Comparison of ENCODE assay signal across 16 mouse cellular contexts in the genomic region with DNA sequence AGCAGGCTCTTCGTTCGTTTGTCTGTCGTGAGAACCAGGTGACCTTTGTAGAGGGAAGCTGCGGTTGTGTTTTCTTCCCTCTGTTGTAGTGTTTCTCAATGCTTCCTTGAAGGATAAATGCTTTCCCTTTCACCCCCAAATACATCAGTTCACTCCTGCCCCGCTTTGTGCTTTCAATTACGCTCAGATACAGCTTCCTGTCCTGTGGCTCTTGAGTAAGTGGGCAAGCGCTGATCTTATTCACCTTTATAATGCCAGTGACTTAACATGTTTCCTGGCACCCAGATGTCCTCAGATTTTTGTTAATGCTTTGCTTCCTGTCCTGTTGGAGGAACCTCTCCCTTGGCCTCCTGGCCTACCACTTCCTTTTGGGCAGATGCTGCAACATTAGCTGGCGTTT. TPM values are rescaled to one million over a fixed set of nuclear protein-coding genes. Genes with fewer than 3 reads are reported as not detected.
DNase-seq lines count a peak whose midpoint lies in the region; ATAC-seq and TF ChIP-seq lines count a peak whose summit lies in the region.
"Had no signal": no experiment of that assay in that cellular context is flagged by ENCODE, and none has a peak within 500 bp of the region (broad histone marks: within the 10 kb centered on the region; RNA-seq: fewer than 3 reads in every experiment).

No protein-coding gene starts in this region.

- H3K9me3 ChIP-seq in lung, postnatal 0 days (ENCODE audit: low read length) = no peaks in the 10 kb centered on the region
- H3K9me3 ChIP-seq: forebrain, embryonic 15.5 days; lung, embryonic 15.5 days; midbrain, embryonic 10.5 days had no signal

- H3K4me1 ChIP-seq in lung, postnatal 0 days (ENCODE audit: insufficient read depth, low read depth, low read length) = peaks cover 3% of the 10 kb centered on the region

- peak; percentile 93 for DNase-seq in heart, adult 11 months
- DNase-seq in heart, postnatal 25 days (ENCODE audit: low spot score) = no peak
- peak; percentile 54 for DNase-seq in lung, postnatal 0 days (ENCODE audit: low spot score)
- no peak for DNase-seq in lung, postnatal 25 days (ENCODE audit: low spot score)
- peak; percentile 29 to 64 for DNase-seq in kidney, postnatal 25 days
- DNase-seq in ovary, adult 18-20 months (ENCODE audit: low spot score) = no peak
- DNase-seq in left cerebral cortex, postnatal 25 days (ENCODE audit: low spot score in 2 of 2) = no peak
- DNase-seq: adrenal gland, postnatal 10 days; cerebellum, postnatal 14 days; heart, postnatal 14 days; spleen, adult 18-20 months; thymus, postnatal 25 days had no signal

- ATAC-seq in lung, postnatal 0 days = peak; percentile 32
- ATAC-seq: forebrain, embryonic 15.5 days had no signal

- no peak for TF ChIP-seq CTCF in lung, postnatal 0 days (IDR thresholded peaks at IDR 0.05)

- H3K4me3 ChIP-seq in lung, postnatal 0 days (ENCODE audit: low read depth, low read length) = no peak overlapping the region
- H3K4me3 ChIP-seq: forebrain, embryonic 15.5 days; left cerebral cortex, adult 2 months; lung, embryonic 15.5 days; midbrain, embryonic 10.5 days had no signal

- no peak overlapping the region for H3K4me2 ChIP-seq in lung, postnatal 0 days (replicated peaks; ENCODE audit: low read depth, low read length)
- H3K4me2 ChIP-seq: forebrain, embryonic 15.5 days; lung, embryonic 15.5 days had no signal

- intact Hi-C loops in heart, postnatal 25 days (cut with DNase I) = no loop called here
- intact Hi-C loops in left cerebral cortex, postnatal 25 days (cut with DNase I) = no loop called here

- 32% methylated on average over 8 of the region's 8 CpGs for WGBS in lung, postnatal 0 days

- H3K27ac ChIP-seq in lung, postnatal 0 days (ENCODE audit: low read length) = no peak overlapping the region
- H3K27ac ChIP-seq: forebrain, embryonic 15.5 days; left cerebral cortex, adult 2 months; lung, embryonic 15.5 days; midbrain, embryonic 10.5 days had no signal

- no peaks in the 10 kb centered on the region for H3K36me3 ChIP-seq in lung, postnatal 0 days (ENCODE audit: insufficient read depth, low read length)
- H3K36me3 ChIP-seq: forebrain, embryonic 15.5 days; lung, embryonic 15.5 days; midbrain, embryonic 10.5 days had no signal

- H3K27me3 ChIP-seq in lung, postnatal 0 days (replicated peaks; ENCODE audit: insufficient read depth, low read length) = peaks cover 22% of the 10 kb centered on the region
- H3K27me3 ChIP-seq: forebrain, embryonic 15.5 days had no signal

- no peak overlapping the region for H3K9ac ChIP-seq in lung, postnatal 0 days (replicated peaks; ENCODE audit: low read depth)
- H3K9ac ChIP-seq: forebrain, embryonic 15.5 days; lung, embryonic 15.5 days had no signal

- TF ChIP-seq EP300 in lung, postnatal 0 days (IDR thresholded peaks at IDR 0.05) = peak; percentile 71

RNA-seq across cellular contexts. Expression of gene Chn2, which starts 19.5 kb away (rescaled TPM):
- total RNA-seq in heart, postnatal 25 days (2021) = 1 to 10 TPM; 3.0 to 4.3 TPM
- polyA plus RNA-seq in lung, postnatal 0 days (2015; fragmentation: Nextera tagmentation; extraction: Ambion mirVana) = 6.8 and 7.0 TPM in 2 replicates
- total RNA-seq in left cerebral cortex, postnatal 25 days (2021) = 10 to 100 TPM; 38.8 to 42.7 TPM

Comparison
In these comparisons a context has a peak if more than half of its experiments do, and no peak if none do; other contexts are left out.
1. DNase-seq: peak in heart, adult 11 months (single experiment), lung, postnatal 0 days (single experiment) and kidney, postnatal 25 days (2 of 2); none in heart, postnatal 25 days (single experiment), lung, postnatal 25 days (single experiment), ovary, adult 18-20 months (single experiment) and left cerebral cortex, postnatal 25 days (0 of 2).
2. RNA of gene Chn2, which starts 19.5 kb away (total RNA-seq): 38.8 to 42.7 TPM in left cerebral cortex, postnatal 25 days; 3.0 to 4.3 TPM in heart, postnatal 25 days; every median in the first group is over 4 times any median in the second.